Mouse (Mus musculus): ENCODE measurements around the gene Cstf1.

The Cstf1 gene

DNA sequence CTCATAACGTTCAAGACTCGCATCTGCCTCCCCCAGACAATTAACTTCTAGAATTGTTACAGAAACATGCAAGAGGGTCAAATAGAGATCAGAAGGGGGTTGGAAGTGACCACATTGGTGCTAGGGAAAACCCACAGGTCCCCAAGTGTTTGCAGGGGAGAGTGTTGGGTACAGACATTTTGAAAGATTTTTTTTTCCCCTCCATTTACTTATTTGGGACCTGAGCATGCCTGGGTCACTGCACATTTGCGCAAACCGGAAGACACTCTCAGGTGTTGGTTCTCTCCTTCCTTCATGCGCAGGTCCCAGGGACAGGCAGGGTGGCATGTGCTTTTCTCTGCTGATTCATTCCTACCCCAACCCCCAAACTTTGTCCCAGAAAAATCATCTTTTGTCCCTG, 46.4 kb downstream of the Cstf1 start:
- no peak for DNase-seq (ENCODE audit: low spot score in 2 of 2)

DNA sequence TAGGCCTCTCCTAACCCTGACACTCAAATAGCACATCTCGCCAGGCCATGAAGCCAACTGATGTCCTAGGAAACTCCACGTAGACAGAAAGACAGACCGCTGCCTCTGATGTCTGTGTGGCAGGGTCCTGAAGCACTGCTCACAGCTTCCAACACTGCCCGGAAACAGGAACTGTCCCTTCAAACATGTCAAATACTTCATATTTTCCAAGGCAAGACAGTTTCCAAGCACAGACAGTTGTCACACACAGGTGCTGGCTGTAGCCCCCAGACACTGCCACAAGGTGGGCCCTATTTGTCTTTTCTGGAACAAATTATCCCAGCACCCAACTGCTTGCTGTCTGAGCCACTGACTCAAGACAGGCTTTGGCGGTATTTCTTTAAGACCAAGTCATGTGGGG, 47.7 kb downstream of the Cstf1 start:
- DNase-seq (ENCODE audit: low spot score in 2 of 2) = no peak

DNA sequence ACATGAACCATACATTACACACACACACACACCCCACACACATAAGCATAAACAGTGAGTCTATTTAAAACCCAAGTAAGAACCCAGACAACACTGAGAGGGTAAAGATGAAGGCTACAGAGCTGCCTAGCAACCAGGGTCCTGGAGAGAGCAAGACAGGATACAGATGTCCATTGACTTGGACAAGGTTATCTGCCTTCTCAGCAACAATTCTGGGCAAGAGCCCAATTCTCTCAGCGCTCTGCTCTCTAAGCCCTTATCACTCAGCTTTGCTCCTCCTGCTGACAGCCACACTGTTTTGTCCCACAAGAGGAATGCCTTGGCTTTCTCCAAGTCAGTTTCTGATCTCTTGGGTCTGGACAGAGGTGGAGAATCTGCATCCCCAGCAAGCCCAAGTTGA, 60.1 kb downstream of the Cstf1 start:
- DNase-seq (ENCODE audit: low spot score in 2 of 2) = no peak
